Mouse (Mus musculus): ENCODE data around the gene Taf8.
A peak's percentile ranks its signal among the peaks of the same experiment; 100 is the strongest.
"Not testable (repeated sequence)": the region's sequence is repeated elsewhere in the genome, so short reads cannot be mapped to it uniquely, and the experiment has no call there.

Gene Taf8

GRCm38 (mm10) chr17:47515180-47515844, 13.2 kb upstream of the Taf8 start:
- no peak for DNase-seq

GRCm38 (mm10) chr17:47512956-47513775, 11.1 kb upstream of the Taf8 start:
- no peak for DNase-seq

- DNase-seq = peak; percentile 91
Observed at GRCm38 (mm10) chr17:47511111-47512020, 9.3 kb upstream of the Taf8 start.

GRCm38 (mm10) chr17:47509031-47509705, 7.1 kb upstream of the Taf8 start:
- DNase-seq = no peak

GRCm38 (mm10) chr17:47508012-47508608, 6.0 kb upstream of the Taf8 start:
- peak; percentile 79 for DNase-seq

- no peak for DNase-seq
Observed at GRCm38 (mm10) chr17:47507523-47507922, 5.4 kb upstream of the Taf8 start.

GRCm38 (mm10) chr17:47506697-47507096, 4.6 kb upstream of the Taf8 start:
- DNase-seq = no peak

- no peak for DNase-seq
Observed at GRCm38 (mm10) chr17:47506042-47506441, 4.0 kb upstream of the Taf8 start.

GRCm38 (mm10) chr17:47505566-47505965, 3.5 kb upstream of the Taf8 start:
- DNase-seq = no peak

GRCm38 (mm10) chr17:47504941-47505346, 2.9 kb upstream of the Taf8 start, which contains the start of gene Ccnd3:
Ccnd3 (plus strand) TSS chr17:47505051.
- DNase-seq = peak; percentile 57

- DNase-seq = no peak
Observed at GRCm38 (mm10) chr17:47504228-47504627, 2.1 kb upstream of the Taf8 start.

- no peak for DNase-seq
Observed at GRCm38 (mm10) chr17:47503689-47504088, 1.6 kb upstream of the Taf8 start.

- not testable (repeated sequence) for DNase-seq
Observed at GRCm38 (mm10) chr17:47502707-47503045, 584 bp upstream of the Taf8 start.

GRCm38 (mm10) chr17:47501531-47501930, 561 bp downstream of the Taf8 start:
- no peak for DNase-seq

GRCm38 (mm10) chr17:47494132-47494531, 8.0 kb downstream of the Taf8 start:
- DNase-seq = no peak

- DNase-seq = no peak
Observed at GRCm38 (mm10) chr17:47493653-47494052, 8.4 kb downstream of the Taf8 start.

- DNase-seq = no peak
Observed at GRCm38 (mm10) chr17:47492731-47493130, 9.4 kb downstream of the Taf8 start.

- DNase-seq = no peak
Observed at GRCm38 (mm10) chr17:47490791-47491190, 11.3 kb downstream of the Taf8 start.

GRCm38 (mm10) chr17:47485791-47486190, 16.3 kb downstream of the Taf8 start:
- no peak for DNase-seq

- DNase-seq = no peak
Observed at GRCm38 (mm10) chr17:47484993-47485392, 17.1 kb downstream of the Taf8 start.

GRCm38 (mm10) chr17:47484241-47484921, 17.7 kb downstream of the Taf8 start:
- no peak for DNase-seq

GRCm38 (mm10) chr17:47482401-47482800, 19.7 kb downstream of the Taf8 start:
- DNase-seq = peak; percentile 73

All from right cerebral cortex, postnatal 14 days (tissue).